Mouse (Mus musculus): ENCODE results near the gene Grid1. TPM values are rescaled to one million over a fixed set of nuclear protein-coding genes. Genes with fewer than 3 reads are reported as not detected.

Gene Grid1
- polyA plus RNA-seq, 1 experiment: 1.3 TPM

- 90% methylated on average over 3 of the region's 3 CpGs for WGBS
- DNase-seq: no peak
- Histone ChIP-seq H3K27me3 (replicated peaks; ENCODE audit: control insufficient read depth, insufficient read depth, low read length) (no peaks in the 10 kb centered on the region), H3K4me3 (ENCODE audit: insufficient read depth, low read depth, low read length) (no peak overlapping the region), H3K4me1 (ENCODE audit: control insufficient read depth, insufficient read depth, low read length) (peaks cover 16% of the 10 kb centered on the region), H3K27ac (ENCODE audit: insufficient read depth, low read depth, low read length) (no peak overlapping the region), H3K36me3 (ENCODE audit: control insufficient read depth, insufficient read depth, low read length) (no peaks in the 10 kb centered on the region)
- TF ChIP-seq CTCF (conservative IDR thresholded peaks at IDR 0.05; ENCODE audit: insufficient read depth, insufficient read length, low read depth, low read length) (no peak), POLR2A (IDR thresholded peaks at IDR 0.05; ENCODE audit: low read depth, low read length) (no peak)
These were observed 64.7 kb downstream of the Grid1 start for GRCm38 (mm10) chr14:34884611-34885010.

GRCm38 (mm10) chr14:34891769-34892532 lies 72.0 kb downstream of the Grid1 start:
- DNase-seq: no peak
- Histone ChIP-seq H3K27ac (ENCODE audit: insufficient read depth, low read depth, low read length) (no peak overlapping the region), H3K4me3 (ENCODE audit: insufficient read depth, low read depth, low read length) (no peak overlapping the region), H3K36me3 (ENCODE audit: control insufficient read depth, insufficient read depth, low read length) (no peaks in the 10 kb centered on the region), H3K4me1 (ENCODE audit: control insufficient read depth, insufficient read depth, low read length) (no peaks in the 10 kb centered on the region), H3K27me3 (replicated peaks; ENCODE audit: control insufficient read depth, insufficient read depth, low read length) (no peaks in the 10 kb centered on the region)
- TF ChIP-seq POLR2A (IDR thresholded peaks at IDR 0.05; ENCODE audit: low read depth, low read length): no peak
- no peak for TF ChIP-seq CTCF (conservative IDR thresholded peaks at IDR 0.05; ENCODE audit: insufficient read depth, insufficient read length, low read depth, low read length)
- 43% methylated on average over 6 of the region's 6 CpGs for WGBS

- Histone ChIP-seq H3K4me3 (ENCODE audit: insufficient read depth, low read depth, low read length) (no peak overlapping the region), H3K27me3 (replicated peaks; ENCODE audit: control insufficient read depth, insufficient read depth, low read length) (no peaks in the 10 kb centered on the region), H3K4me1 (ENCODE audit: control insufficient read depth, insufficient read depth, low read length) (no peaks in the 10 kb centered on the region), H3K36me3 (ENCODE audit: control insufficient read depth, insufficient read depth, low read length) (no peaks in the 10 kb centered on the region), H3K27ac (ENCODE audit: insufficient read depth, low read depth, low read length) (no peak overlapping the region)
- no peak for DNase-seq
- 21% methylated on average over 33 of the region's 33 CpGs for WGBS
- no peak for TF ChIP-seq POLR2A (IDR thresholded peaks at IDR 0.05; ENCODE audit: low read depth, low read length)
- no peak for TF ChIP-seq CTCF (conservative IDR thresholded peaks at IDR 0.05; ENCODE audit: insufficient read depth, insufficient read length, low read depth, low read length)
These were observed 76.5 kb downstream of the Grid1 start for GRCm38 (mm10) chr14:34896253-34896982.

- no peak for DNase-seq
- Histone ChIP-seq H3K27ac (ENCODE audit: insufficient read depth, low read depth, low read length) (no peak overlapping the region), H3K4me3 (ENCODE audit: insufficient read depth, low read depth, low read length) (no peak overlapping the region), H3K36me3 (ENCODE audit: control insufficient read depth, insufficient read depth, low read length) (no peaks in the 10 kb centered on the region), H3K27me3 (replicated peaks; ENCODE audit: control insufficient read depth, insufficient read depth, low read length) (no peaks in the 10 kb centered on the region), H3K4me1 (ENCODE audit: control insufficient read depth, insufficient read depth, low read length) (no peaks in the 10 kb centered on the region)
- TF ChIP-seq POLR2A (IDR thresholded peaks at IDR 0.05; ENCODE audit: low read depth, low read length) (no peak), CTCF (conservative IDR thresholded peaks at IDR 0.05; ENCODE audit: insufficient read depth, insufficient read length, low read depth, low read length) (no peak)
- WGBS: 79% methylated on average over 4 of the region's 4 CpGs
These were observed 83.9 kb downstream of the Grid1 start for GRCm38 (mm10) chr14:34903854-34904253.

- Histone ChIP-seq H3K27ac (ENCODE audit: insufficient read depth, low read depth, low read length) (no peak overlapping the region), H3K4me3 (ENCODE audit: insufficient read depth, low read depth, low read length) (no peak overlapping the region), H3K4me1 (ENCODE audit: control insufficient read depth, insufficient read depth, low read length) (no peaks in the 10 kb centered on the region), H3K36me3 (ENCODE audit: control insufficient read depth, insufficient read depth, low read length) (no peaks in the 10 kb centered on the region), H3K27me3 (replicated peaks; ENCODE audit: control insufficient read depth, insufficient read depth, low read length) (no peaks in the 10 kb centered on the region)
- 73% methylated on average over 2 of the region's 2 CpGs for WGBS
- DNase-seq: no peak
- TF ChIP-seq POLR2A (IDR thresholded peaks at IDR 0.05; ENCODE audit: low read depth, low read length) (no peak), CTCF (conservative IDR thresholded peaks at IDR 0.05; ENCODE audit: insufficient read depth, insufficient read length, low read depth, low read length) (no peak)
These were observed 85.8 kb downstream of the Grid1 start for GRCm38 (mm10) chr14:34905697-34906096.

- Histone ChIP-seq H3K27ac (ENCODE audit: insufficient read depth, low read depth, low read length) (no peak overlapping the region), H3K36me3 (ENCODE audit: control insufficient read depth, insufficient read depth, low read length) (no peaks in the 10 kb centered on the region), H3K4me3 (ENCODE audit: insufficient read depth, low read depth, low read length) (no peak overlapping the region), H3K27me3 (replicated peaks; ENCODE audit: control insufficient read depth, insufficient read depth, low read length) (no peaks in the 10 kb centered on the region), H3K4me1 (ENCODE audit: control insufficient read depth, insufficient read depth, low read length) (no peaks in the 10 kb centered on the region)
- 79% methylated on average over 2 of the region's 2 CpGs for WGBS
- no peak for TF ChIP-seq CTCF (conservative IDR thresholded peaks at IDR 0.05; ENCODE audit: insufficient read depth, insufficient read length, low read depth, low read length)
- TF ChIP-seq POLR2A (IDR thresholded peaks at IDR 0.05; ENCODE audit: low read depth, low read length): no peak
- no peak for DNase-seq
These were observed 88.5 kb downstream of the Grid1 start for GRCm38 (mm10) chr14:34908366-34908765.

GRCm38 (mm10) chr14:34908804-34909203 lies 88.9 kb downstream of the Grid1 start:
- TF ChIP-seq POLR2A (IDR thresholded peaks at IDR 0.05; ENCODE audit: low read depth, low read length) (no peak), CTCF (conservative IDR thresholded peaks at IDR 0.05; ENCODE audit: insufficient read depth, insufficient read length, low read depth, low read length) (no peak)
- Histone ChIP-seq H3K4me1 (ENCODE audit: control insufficient read depth, insufficient read depth, low read length) (no peaks in the 10 kb centered on the region), H3K27ac (ENCODE audit: insufficient read depth, low read depth, low read length) (no peak overlapping the region), H3K27me3 (replicated peaks; ENCODE audit: control insufficient read depth, insufficient read depth, low read length) (no peaks in the 10 kb centered on the region), H3K4me3 (ENCODE audit: insufficient read depth, low read depth, low read length) (no peak overlapping the region), H3K36me3 (ENCODE audit: control insufficient read depth, insufficient read depth, low read length) (no peaks in the 10 kb centered on the region)
- WGBS: 51% methylated on average over 4 of the region's 4 CpGs
- no peak for DNase-seq

Data from kidney, adult 2 months (tissue).